Comparison of ENCODE assay signal across 8 mouse cellular contexts in the genomic region with DNA sequence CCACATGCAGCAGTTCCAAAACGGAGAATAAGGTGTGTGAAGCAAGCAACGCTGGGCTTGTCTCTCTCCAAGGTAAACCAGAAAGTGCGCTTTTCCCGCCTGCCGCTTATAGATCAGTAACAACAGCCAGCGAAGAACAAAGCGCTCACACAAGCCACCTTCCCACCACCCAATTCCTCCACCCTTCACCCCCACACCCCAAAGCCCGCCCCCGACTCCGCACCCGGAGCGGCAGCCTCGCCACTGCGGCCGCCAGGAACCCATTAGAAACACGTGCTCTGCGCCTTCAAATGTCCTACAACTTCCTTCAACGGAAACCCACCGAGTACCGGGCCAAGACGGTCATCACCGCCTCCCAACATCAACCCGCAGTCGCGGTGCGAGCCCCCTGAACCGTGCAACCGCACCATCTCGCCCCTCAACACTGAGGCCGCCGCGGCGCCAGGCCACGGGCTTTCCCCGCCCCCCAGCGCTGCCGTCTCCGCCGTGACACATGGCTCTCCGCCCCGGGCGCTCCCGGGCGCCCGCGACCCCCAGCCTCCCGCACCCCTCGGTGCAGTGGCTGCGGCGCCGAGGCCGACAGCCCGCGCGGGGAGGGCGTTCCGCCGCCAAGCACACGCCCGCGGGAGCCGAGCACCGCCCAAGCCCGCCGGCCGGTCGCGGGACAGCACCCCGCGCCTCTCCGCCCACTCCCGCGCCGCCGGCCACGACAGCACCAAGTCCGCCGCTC. TPM values are rescaled to one million over a fixed set of nuclear protein-coding genes. Genes with fewer than 3 reads are reported as not detected.
DNase-seq lines count a peak whose midpoint lies in the region; ATAC-seq lines count a peak whose summit lies in the region.

No protein-coding gene starts in this region.

- under 1% methylated on average over 77 of the region's 78 CpGs for WGBS in intestine, embryonic 14.5 days
- WGBS in midbrain, embryonic 11.5 days, result under 1% methylated on average over 56 of the region's 78 CpGs

- H3K36me3 ChIP-seq in megakaryocyte, embryonic 14.5 days (replicated peaks; ENCODE audit: low read length), result peaks cover 27% of the 10 kb centered on the region
- peaks cover 35% of the 10 kb centered on the region for H3K36me3 ChIP-seq in intestine, embryonic 14.5 days (ENCODE audit: control insufficient read depth, insufficient read depth, low read length)
- H3K36me3 ChIP-seq in midbrain, embryonic 11.5 days (ENCODE audit: control insufficient read depth, insufficient read depth, low read length), result no peaks in the 10 kb centered on the region

- peak overlapping the region; percentile 97 for H3K27ac ChIP-seq in intestine, embryonic 14.5 days (ENCODE audit: low read depth)
- H3K27ac ChIP-seq in midbrain, embryonic 11.5 days (ENCODE audit: low read depth, low read length), result peak overlapping the region; percentile 99

- intact Hi-C loops in gastrocnemius, postnatal 14 days (cut with DNase I; ENCODE audit: low total_unique reads), result no loop called here
- intact Hi-C loops in left cerebral cortex, postnatal 25 days (cut with DNase I), result loop anchor here (2.0 to 5.0 kb wide), 2 partner anchors 42 to 1631 kb away; partner anchors contain the start of genes Morf4l1 and Snx14

- DNase-seq in embryo, embryonic 10 days (ENCODE audit: low spot score), result peak; percentile 40
- peak; percentile 44 for DNase-seq in gastrocnemius, postnatal 14 days
- peak; percentile 74 for DNase-seq in intestine, embryonic 14.5 days (ENCODE audit: low spot score)
- DNase-seq in left cerebral cortex, postnatal 25 days (ENCODE audit: low spot score in 2 of 2), result peak; percentile 33 to 37
- peak; percentile 91 for DNase-seq in midbrain, embryonic 11.5 days (ENCODE audit: low spot score, missing footprints)
- peak; percentile 43 for DNase-seq in spleen, adult 12 weeks (ENCODE audit: low spot score)

- peaks cover 4% of the 10 kb centered on the region for H3K27me3 ChIP-seq in megakaryocyte, embryonic 14.5 days (replicated peaks)
- no peaks in the 10 kb centered on the region for H3K27me3 ChIP-seq in intestine, embryonic 14.5 days (replicated peaks; ENCODE audit: control insufficient read depth, insufficient read depth, low read length)
- H3K27me3 ChIP-seq in midbrain, embryonic 11.5 days (ENCODE audit: control insufficient read depth, insufficient read depth, low read length), result no peaks in the 10 kb centered on the region

- peak overlapping the region; percentile 67 for H3K4me2 ChIP-seq in intestine, embryonic 14.5 days (ENCODE audit: low read length)
- peak overlapping the region; percentile 82 for H3K4me2 ChIP-seq in midbrain, embryonic 11.5 days

- peak overlapping the region; percentile 98 for H3K9ac ChIP-seq in intestine, embryonic 14.5 days (ENCODE audit: low read length)
- H3K9ac ChIP-seq in midbrain, embryonic 11.5 days (ENCODE audit: low read length), result peak overlapping the region; percentile 98

- no peak for ATAC-seq in megakaryocyte, adult 5-6 weeks (ENCODE audit: poor library complexity, severe bottlenecking)
- peak; percentile 13 for ATAC-seq in intestine, embryonic 14.5 days (replicated peaks; ENCODE audit: low FRiP score, low TSS enrichment, low read depth)
- ATAC-seq in midbrain, embryonic 11.5 days (ENCODE audit: low FRiP score), result 0 out of 2 replicates have a peak, but pooled peaks have one; percentile 3

- peak overlapping the region; percentile 98 for H3K4me3 ChIP-seq in megakaryocyte, embryonic 14.5 days (replicated peaks)
- peak overlapping the region; percentile 96 for H3K4me3 ChIP-seq in intestine, embryonic 14.5 days (ENCODE audit: low read depth, low read length)
- peak overlapping the region; percentile 100 for H3K4me3 ChIP-seq in midbrain, embryonic 11.5 days (ENCODE audit: low read depth, low read length)

- no peaks in the 10 kb centered on the region for H3K9me3 ChIP-seq in megakaryocyte, embryonic 14.5 days
- H3K9me3 ChIP-seq in intestine, embryonic 14.5 days (ENCODE audit: control insufficient read depth, low read length), result no peaks in the 10 kb centered on the region
- H3K9me3 ChIP-seq in midbrain, embryonic 11.5 days (ENCODE audit: control insufficient read depth, low read length), result no peaks in the 10 kb centered on the region

- peaks cover 20% of the 10 kb centered on the region for H3K4me1 ChIP-seq in megakaryocyte, embryonic 14.5 days
- H3K4me1 ChIP-seq in intestine, embryonic 14.5 days (replicated peaks; ENCODE audit: control insufficient read depth, insufficient read depth, low read length), result peaks cover 15% of the 10 kb centered on the region; the same call in 1 of the 2 replicates
- peaks cover 10% of the 10 kb centered on the region for H3K4me1 ChIP-seq in midbrain, embryonic 11.5 days (ENCODE audit: control insufficient read depth, insufficient read depth, low read length)

RNA-seq across cellular contexts. Expression of gene Syncrip, which starts 1.1 kb away (rescaled TPM):
- 15.1 and 44.2 TPM in 2 replicates for polyA plus RNA-seq in megakaryocyte, embryonic 14.5 days (2012; ENCODE audit: insufficient read depth, low replicate concordance)
- 113 and 121 TPM in 2 replicates for total RNA-seq in megakaryocyte, adult 5-6 weeks (2015)
- total RNA-seq in megakaryocyte, adult 5-6 weeks (2017), result 116 and 128 TPM in 2 replicates
- total RNA-seq in gastrocnemius, postnatal 14 days (2021), result 10 to 100 TPM; 43.7 to 56.5 TPM
- 104 and 106 TPM in 2 replicates for polyA plus RNA-seq in intestine, embryonic 14.5 days (2014; fragmentation: Nextera tagmentation; extraction: Ambion mirVana)
- total RNA-seq in left cerebral cortex, postnatal 25 days (2021), result 10 to 100 TPM; 67.6 to 68.3 TPM
- 132 and 142 TPM in 2 replicates for polyA plus RNA-seq in midbrain, embryonic 11.5 days (2014; fragmentation: Nextera tagmentation; extraction: Ambion mirVana)

RNA-seq across cellular contexts. Expression of gene Gm20537, which starts 24.8 kb away (rescaled TPM):
- polyA plus RNA-seq in megakaryocyte, embryonic 14.5 days (2012; ENCODE audit: insufficient read depth, low replicate concordance), result 17.0 TPM in 1 of 2 replicates, not detected in the other
- 0.64 TPM in 1 of 2 replicates, not detected in the other for total RNA-seq in megakaryocyte, adult 5-6 weeks (2015)
- not detected in 2 replicates for total RNA-seq in megakaryocyte, adult 5-6 weeks (2017)
- 1 to 10 TPM in 1 of 2 experiments, not detected in 1; 1.3 TPM for total RNA-seq in gastrocnemius, postnatal 14 days (2021)
- 0.24 and 0.52 TPM in 2 replicates for polyA plus RNA-seq in intestine, embryonic 14.5 days (2014; fragmentation: Nextera tagmentation; extraction: Ambion mirVana)
- total RNA-seq in left cerebral cortex, postnatal 25 days (2021), result 1 to 10 TPM; 1.3 to 2.9 TPM
- 0.40 and 0.52 TPM in 2 replicates for polyA plus RNA-seq in midbrain, embryonic 11.5 days (2014; fragmentation: Nextera tagmentation; extraction: Ambion mirVana)

RNA-seq across cellular contexts. Expression of gene Snx14, which starts 42.5 kb away (rescaled TPM):
- polyA plus RNA-seq in megakaryocyte, embryonic 14.5 days (2012; ENCODE audit: insufficient read depth, low replicate concordance), result 2.3 and 3.0 TPM in 2 replicates
- 30.2 and 32.0 TPM in 2 replicates for total RNA-seq in megakaryocyte, adult 5-6 weeks (2015)
- 21.1 and 21.6 TPM in 2 replicates for total RNA-seq in megakaryocyte, adult 5-6 weeks (2017)
- total RNA-seq in gastrocnemius, postnatal 14 days (2021), result 10 to 100 TPM; 11.7 to 13.9 TPM
- 29.7 and 35.1 TPM in 2 replicates for polyA plus RNA-seq in intestine, embryonic 14.5 days (2014; fragmentation: Nextera tagmentation; extraction: Ambion mirVana)
- 10 to 100 TPM; 52.9 to 54.7 TPM for total RNA-seq in left cerebral cortex, postnatal 25 days (2021)
- 22.8 and 23.9 TPM in 2 replicates for polyA plus RNA-seq in midbrain, embryonic 11.5 days (2014; fragmentation: Nextera tagmentation; extraction: Ambion mirVana)

Comparison
In these comparisons a context has a peak if more than half of its experiments do, and no peak if none do; other contexts are left out.
1. DNase-seq: peak in every context shown above with its lines; median percentile 91 in midbrain, embryonic 11.5 days; 74 in intestine, embryonic 14.5 days; 44 in gastrocnemius, postnatal 14 days; 43 in spleen, adult 12 weeks; 40 in embryo, embryonic 10 days; 35 in left cerebral cortex, postnatal 25 days.